Mouse (Mus musculus) hindbrain, embryonic 16.5 days (tissue): ENCODE data around the gene Gm49369. TPM values are rescaled to one million over a fixed set of nuclear protein-coding genes. Genes with fewer than 3 reads are reported as not detected.
A peak's percentile ranks its signal among the peaks of the same experiment; 100 is the strongest.

Experiments used
- ATAC-seq: fragments of 200-750 bp; cut with Nextera tagmentation; 2 replicates; pipeline ENCODE4 v1.8.0; 2017; ENCODE audit warnings: moderate TSS enrichment, moderate library complexity
- H3K27ac ChIP-seq: fragments of 300-500 bp; sonication (generic); 2 replicates; pipeline ENCODE4 v1.5.1; 2014; ENCODE audit warnings: low read depth, mild to moderate bottlenecking, control low read depth, low read length, moderate library complexity
- H3K27me3 ChIP-seq: fragments of 300-500 bp; sonication (generic); replicated peaks from 2 replicates; pipeline ENCODE4 v1.6.1; 2014; ENCODE audit warnings: low read length; ENCODE audit not compliant: control insufficient read depth, insufficient read depth
- H3K36me3 ChIP-seq: fragments of 300-500 bp; sonication (generic); 2 replicates; pipeline ENCODE4 v1.6.1; 2014; ENCODE audit warnings: mild to moderate bottlenecking, low read length, moderate library complexity, mixed read lengths; ENCODE audit not compliant: control insufficient read depth, insufficient read depth
- H3K4me1 ChIP-seq: fragments of 300-500 bp; sonication (generic); 2 replicates; pipeline ENCODE4 v1.6.1; 2014; ENCODE audit warnings: low read depth, low read length; ENCODE audit not compliant: control insufficient read depth, insufficient read depth
- H3K4me2 ChIP-seq: fragments of 300-500 bp; sonication (generic); 2 replicates; pipeline ENCODE4 v1.6.1; 2014; ENCODE audit warnings: mild to moderate bottlenecking, low read length, control low read depth, moderate library complexity
- H3K4me3 ChIP-seq: fragments of 300-500 bp; sonication (generic); 2 replicates; pipeline ENCODE4 v1.5.1; 2014; ENCODE audit warnings: mild to moderate bottlenecking, low read length, control low read depth, moderate library complexity
- H3K9ac ChIP-seq: fragments of 300-500 bp; sonication (generic); 2 replicates; pipeline ENCODE4 v1.6.1; 2014; ENCODE audit warnings: low read depth, mild to moderate bottlenecking, control low read depth, low read length, moderate library complexity
- H3K9me3 ChIP-seq: fragments of 300-500 bp; sonication (generic); 2 replicates; pipeline ENCODE4 v1.6.1; 2014; ENCODE audit warnings: mild to moderate bottlenecking, low read length, moderate library complexity; ENCODE audit not compliant: control insufficient read depth
- WGBS: fragments of 180-500 bp; shearing (Covaris S2); extraction: QIAGEN DNeasy Blood & Tissue Kit; methylation state at CpG from one replicate; pipeline ENCODE4 v1.1.7; 2014; 5-methylcytosine and 5-hydroxymethylcytosine counted together
- polyA plus RNA-seq: library from polyadenylated mRNA; unstranded; fragments of >200 nt; fragmentation: Nextera tagmentation; extraction: Ambion mirVana; gene quantifications from 2 replicates; pipeline ENCODE4 v1.2.1, GENCODE M21; 2015

Gene Gm49369
- polyA plus RNA-seq, 1 experiment from 2014 or later: 6.4 TPM

DNA sequence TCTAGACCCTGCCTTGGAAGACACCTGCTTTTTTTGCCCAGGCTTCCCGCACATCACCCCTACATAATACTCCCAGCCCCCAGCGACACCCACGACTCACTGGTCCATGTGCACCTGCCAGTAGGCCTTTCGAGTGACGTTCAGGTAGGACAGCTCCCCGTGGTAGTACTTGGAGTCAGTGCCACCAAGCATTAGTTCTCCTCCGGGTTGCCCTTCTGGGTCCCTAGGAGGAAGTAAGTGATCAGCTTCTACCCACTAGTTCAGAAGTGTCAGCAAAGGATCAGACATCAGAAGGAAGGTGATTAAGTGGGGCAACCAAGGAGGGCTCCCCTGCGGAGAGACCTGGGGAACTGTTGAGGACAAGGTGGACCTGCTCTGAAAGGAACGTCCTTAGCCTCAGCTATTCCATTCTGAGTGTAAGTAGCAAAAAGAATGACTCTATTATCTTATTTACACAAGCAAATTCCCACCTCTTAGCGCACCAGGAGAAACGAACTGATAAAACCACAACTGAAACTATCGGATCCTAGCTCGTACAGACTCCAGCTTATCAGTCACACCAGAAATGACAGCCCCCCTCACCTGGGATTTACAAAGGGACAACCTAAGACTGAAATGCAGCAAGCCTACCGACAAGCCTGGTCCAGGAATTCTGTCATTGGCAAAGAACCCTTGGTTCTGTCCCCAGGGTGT lies 5.1 kb downstream of the Gm49369 start:
- Histone ChIP-seq H3K27ac (no peak overlapping the region), H3K9me3 (no peaks in the 10 kb centered on the region), H3K9ac (no peak overlapping the region), H3K27me3 (peaks cover 11% of the 10 kb centered on the region), H3K4me1 (peaks cover 2% of the 10 kb centered on the region; the same call in 1 of the 2 replicates), H3K4me3 (no peak overlapping the region), H3K36me3 (peaks cover 58% of the 10 kb centered on the region), H3K4me2 (no peak overlapping the region)
- WGBS: 93% methylated on average over 14 of the region's 14 CpGs
- ATAC-seq: no peak

DNA sequence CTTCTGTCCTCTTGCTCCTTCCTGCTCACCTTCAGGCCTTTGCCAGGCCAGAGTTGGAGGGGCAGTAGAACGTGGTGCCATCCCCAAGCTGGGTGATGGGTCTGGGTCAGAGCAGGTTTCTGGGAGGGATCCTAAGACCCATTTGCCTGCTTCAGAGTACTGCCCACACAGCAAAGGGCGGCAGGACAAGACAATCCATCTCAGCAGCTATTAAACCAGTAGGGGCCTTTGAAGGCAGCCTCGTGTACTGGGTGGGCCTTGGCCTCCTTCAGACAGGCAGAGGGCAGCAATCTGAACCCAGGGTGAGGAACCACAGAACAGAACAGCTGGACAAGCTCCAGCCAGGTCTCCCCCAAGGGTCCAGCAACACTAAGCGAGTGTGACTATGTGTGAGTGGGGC lies 6.4 kb downstream of the Gm49369 start:
- H3K4me1 ChIP-seq: peaks cover 9% of the 10 kb centered on the region; the same call in 1 of the 2 replicates
- no peaks in the 10 kb centered on the region for H3K9me3 ChIP-seq
- peaks cover 45% of the 10 kb centered on the region for H3K36me3 ChIP-seq
- ATAC-seq: no peak
- no peak overlapping the region for H3K4me2 ChIP-seq
- H3K4me3 ChIP-seq: no peak overlapping the region
- 81% methylated on average over 4 of the region's 4 CpGs for WGBS
- H3K27me3 ChIP-seq: peaks cover 20% of the 10 kb centered on the region
- no peak overlapping the region for H3K27ac ChIP-seq
- no peak overlapping the region for H3K9ac ChIP-seq

DNA sequence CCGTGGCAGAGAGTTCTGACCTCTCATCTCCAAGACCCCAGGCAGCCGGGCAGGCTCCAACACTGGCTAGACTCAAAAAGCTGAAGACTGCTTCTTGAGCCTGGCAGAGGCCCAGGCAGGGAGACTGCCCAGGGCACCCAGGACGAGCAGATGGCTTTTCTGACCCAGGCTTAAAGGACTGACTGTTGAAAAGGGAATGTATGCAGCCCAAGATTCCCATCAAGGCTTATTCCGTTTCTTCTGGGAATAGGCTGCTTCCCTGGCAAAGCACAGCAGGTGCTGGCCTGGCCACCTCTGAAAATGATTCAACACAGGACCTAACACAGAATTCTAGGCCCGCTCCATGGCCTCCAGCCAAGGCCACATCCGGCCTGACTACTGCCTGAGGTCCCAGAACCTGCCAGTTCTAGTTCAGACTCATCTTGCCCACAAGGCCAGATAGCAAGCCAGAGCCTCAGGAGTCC lies 7.2 kb downstream of the Gm49369 start:
- H3K9me3 ChIP-seq: no peaks in the 10 kb centered on the region
- H3K9ac ChIP-seq: no peak overlapping the region
- H3K4me3 ChIP-seq: no peak overlapping the region
- H3K36me3 ChIP-seq: peaks cover 37% of the 10 kb centered on the region
- H3K27me3 ChIP-seq: peaks cover 28% of the 10 kb centered on the region
- 72% methylated on average over 6 of the region's 6 CpGs for WGBS
- no peak for ATAC-seq
- no peak overlapping the region for H3K4me2 ChIP-seq
- no peak overlapping the region for H3K27ac ChIP-seq
- peaks cover 9% of the 10 kb centered on the region; the same call in 1 of the 2 replicates for H3K4me1 ChIP-seq

DNA sequence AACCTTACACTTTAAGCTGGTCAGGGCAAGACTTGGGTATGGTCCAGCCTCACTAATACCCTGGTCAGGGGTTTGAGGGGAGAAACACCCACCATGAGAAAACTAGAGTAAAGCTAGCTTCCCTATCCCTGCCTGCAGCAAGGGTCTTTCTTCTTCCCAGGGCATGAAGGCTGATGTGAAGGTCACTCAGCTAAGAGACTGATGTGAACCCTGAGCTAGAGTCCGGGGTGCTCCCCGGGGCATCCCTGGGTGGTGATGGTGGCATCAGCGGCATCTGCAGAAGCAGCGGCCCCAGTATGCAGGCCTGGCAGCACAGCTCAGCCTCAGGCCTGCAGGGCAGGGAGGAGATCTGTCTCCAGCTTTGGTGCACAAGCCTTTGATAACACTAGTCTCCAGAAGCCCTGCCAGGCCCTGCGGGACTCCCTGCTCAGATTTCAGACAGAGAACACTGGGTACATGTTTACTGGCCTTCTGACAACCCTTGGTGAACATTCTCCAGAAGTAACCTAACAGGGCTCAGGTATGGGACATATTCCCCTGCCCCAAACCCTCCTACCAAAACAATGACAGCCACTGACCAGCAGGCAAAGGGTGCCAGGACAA lies 8.0 kb downstream of the Gm49369 start:
- no peak for ATAC-seq
- Histone ChIP-seq H3K36me3 (peaks cover 30% of the 10 kb centered on the region), H3K9ac (no peak overlapping the region), H3K4me3 (no peak overlapping the region), H3K27me3 (peaks cover 29% of the 10 kb centered on the region), H3K27ac (no peak overlapping the region), H3K4me2 (no peak overlapping the region), H3K4me1 (peaks cover 9% of the 10 kb centered on the region; the same call in 1 of the 2 replicates), H3K9me3 (no peaks in the 10 kb centered on the region)
- WGBS: 92% methylated on average over 5 of the region's 5 CpGs

DNA sequence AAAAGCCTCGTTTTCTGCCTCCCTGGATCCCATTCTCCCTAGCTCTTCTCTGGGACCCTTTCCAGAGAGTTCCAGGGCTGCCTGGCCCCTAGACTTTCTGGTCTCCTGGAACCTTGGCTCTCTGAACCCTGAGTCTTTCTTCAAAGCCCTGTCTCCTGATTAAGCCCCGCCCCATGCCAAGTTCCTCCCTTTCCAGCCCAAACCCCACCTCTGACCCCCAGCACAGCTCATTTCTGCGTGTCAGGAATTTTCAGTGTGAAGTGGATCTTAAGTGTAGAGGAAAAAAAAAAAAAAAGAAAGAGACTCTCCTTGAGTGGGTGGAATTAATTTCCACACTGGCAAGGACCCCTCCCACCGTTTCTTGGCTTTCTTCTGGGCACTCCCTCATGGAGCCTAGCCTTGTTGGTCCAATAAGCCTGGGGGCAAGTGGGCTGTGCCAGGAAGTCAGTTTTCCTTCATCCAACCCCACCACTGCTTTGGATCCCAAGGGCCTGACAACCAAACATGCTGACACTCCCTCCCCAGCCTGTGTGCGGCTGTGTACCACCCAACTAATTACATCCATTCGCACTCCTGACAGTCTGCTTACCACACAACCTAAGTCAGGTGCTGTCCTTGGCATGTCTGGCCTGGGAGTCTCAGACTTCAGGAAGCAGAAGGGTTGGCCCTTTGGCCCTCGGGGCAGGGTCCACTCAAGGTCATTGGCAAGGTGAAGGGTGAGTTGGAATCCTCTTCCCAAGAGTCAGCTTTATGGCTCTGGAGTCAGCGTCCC lies 8.6 kb downstream of the Gm49369 start, which contains the start of gene Ifitm10:
Gene Ifitm10, minus strand, starts transcription at position 113 of the 772 bp plus-strand sequence.
- Histone ChIP-seq H3K27me3 (peaks cover 29% of the 10 kb centered on the region), H3K4me2 (peak within 1 kb of the TSS; percentile 89), H3K4me3 (no peak within 1 kb of the TSS; the same call in 1 of the 2 replicates), H3K27ac (no peak within 1 kb of the TSS), H3K9ac (no peak within 1 kb of the TSS), H3K4me1 (peaks cover 9% of the 10 kb centered on the region; the same call in 1 of the 2 replicates), H3K9me3 (no peaks in the 10 kb centered on the region), H3K36me3 (peaks cover 23% of the 10 kb centered on the region)
- 70% methylated on average over 8 of the region's 8 CpGs for WGBS
- no peak for ATAC-seq

DNA sequence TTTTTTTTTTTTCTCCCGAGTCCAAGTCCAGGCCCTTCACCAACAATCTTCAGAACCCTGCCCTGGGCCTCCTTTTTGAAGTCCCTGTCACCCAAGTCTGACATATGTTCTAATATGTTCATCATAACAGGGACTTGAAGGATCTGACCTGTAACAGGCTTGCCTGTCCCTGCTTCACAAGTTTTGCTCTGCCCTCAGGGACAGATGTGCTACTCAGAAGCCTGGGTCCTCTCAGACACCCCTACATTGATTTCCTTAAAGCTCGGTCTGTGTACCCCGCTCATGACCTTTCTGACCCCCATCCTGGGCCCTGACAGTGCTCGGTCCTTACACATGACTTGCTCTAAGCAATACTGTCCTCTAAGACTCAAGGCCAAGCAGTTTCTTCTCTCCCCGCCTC lies 9.4 kb downstream of the Gm49369 start:
- 70% methylated on average over 5 of the region's 5 CpGs for WGBS
- Histone ChIP-seq H3K27ac (no peak overlapping the region), H3K4me3 (no peak overlapping the region), H3K9ac (no peak overlapping the region), H3K36me3 (peaks cover 18% of the 10 kb centered on the region), H3K4me2 (no peak overlapping the region), H3K9me3 (no peaks in the 10 kb centered on the region), H3K27me3 (peaks cover 29% of the 10 kb centered on the region), H3K4me1 (peaks cover 9% of the 10 kb centered on the region; the same call in 1 of the 2 replicates)
- no peak for ATAC-seq

DNA sequence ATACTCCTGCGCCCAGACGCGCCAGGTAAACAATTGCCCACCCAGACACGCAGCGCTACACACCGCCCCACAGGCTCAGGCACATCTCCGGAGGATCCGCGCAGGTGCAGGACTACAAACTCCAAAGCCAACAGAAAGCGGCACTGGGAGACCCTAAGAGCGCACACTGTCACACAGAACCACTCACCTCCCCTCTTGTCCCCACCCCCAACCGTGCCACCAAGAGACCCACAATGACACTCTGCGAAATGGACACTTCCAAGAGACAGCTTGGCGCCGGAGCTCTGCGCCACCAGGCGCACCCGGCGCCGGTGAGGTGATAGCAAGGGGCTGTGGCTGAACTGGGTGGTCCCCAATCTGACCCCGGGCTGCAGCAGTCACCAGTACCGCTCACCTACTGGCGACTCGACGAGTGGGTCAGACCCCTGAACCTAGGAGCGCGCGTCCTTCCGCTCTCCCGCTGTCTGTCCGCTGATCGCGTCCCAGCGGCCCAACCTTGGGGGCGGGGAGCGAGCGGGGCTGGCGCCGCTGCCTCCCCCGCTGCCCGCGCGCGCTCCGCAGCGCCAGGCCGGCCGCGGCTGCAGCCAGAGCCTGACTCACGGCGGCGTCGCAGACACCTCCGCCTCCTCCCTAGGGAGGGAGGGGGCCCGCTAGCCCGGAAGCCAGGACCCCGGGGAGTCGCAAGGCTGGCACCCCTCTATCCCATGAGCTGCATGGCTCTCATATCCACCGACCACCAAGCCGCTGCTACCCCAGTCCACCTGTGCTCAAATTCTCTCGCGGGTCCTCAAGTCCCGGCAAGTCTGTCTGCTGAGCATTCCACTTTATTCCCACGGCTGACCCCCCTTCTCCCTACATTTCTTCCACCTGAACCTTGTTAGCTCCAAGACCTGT lies 10.5 kb downstream of the Gm49369 start:
- H3K4me3 ChIP-seq: peak overlapping the region; percentile 54
- H3K9ac ChIP-seq: peak overlapping the region; percentile 67
- WGBS: 2% methylated on average over 52 of the region's 64 CpGs
- peak overlapping the region; percentile 89 for H3K4me2 ChIP-seq
- H3K27ac ChIP-seq: no peak overlapping the region
- H3K9me3 ChIP-seq: no peaks in the 10 kb centered on the region
- H3K27me3 ChIP-seq: peaks cover 29% of the 10 kb centered on the region
- H3K4me1 ChIP-seq: peaks cover 9% of the 10 kb centered on the region; the same call in 1 of the 2 replicates
- ATAC-seq: peak; percentile 35; the same call in 1 of the 2 replicates
- peaks cover 11% of the 10 kb centered on the region; the same call in 1 of the 2 replicates for H3K36me3 ChIP-seq

DNA sequence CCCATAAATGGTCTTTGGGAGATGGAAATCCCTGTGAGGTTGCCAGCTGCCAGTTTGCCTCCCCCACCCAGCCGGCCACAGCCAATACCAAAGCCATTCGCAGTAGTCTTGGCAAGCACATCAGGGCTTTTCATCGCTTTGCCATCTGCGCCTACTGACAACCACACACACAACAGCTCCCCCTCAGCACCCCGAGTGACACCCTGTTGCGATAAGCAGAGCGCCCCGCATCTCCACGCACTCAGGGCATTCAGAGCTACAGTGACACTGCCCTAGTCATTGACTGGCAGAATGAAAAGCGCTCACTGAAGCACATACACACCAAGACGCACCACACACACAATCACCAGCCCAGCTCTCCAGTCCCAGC lies 11.1 kb downstream of the Gm49369 start:
- peaks cover 6% of the 10 kb centered on the region; the same call in 1 of the 2 replicates for H3K36me3 ChIP-seq
- H3K9me3 ChIP-seq: no peaks in the 10 kb centered on the region
- H3K27me3 ChIP-seq: peaks cover 29% of the 10 kb centered on the region
- H3K27ac ChIP-seq: no peak overlapping the region
- no peak for ATAC-seq
- 28% methylated on average over 11 of the region's 11 CpGs for WGBS
- peak overlapping the region; percentile 67 for H3K9ac ChIP-seq
- H3K4me1 ChIP-seq: peaks cover 9% of the 10 kb centered on the region; the same call in 1 of the 2 replicates
- H3K4me3 ChIP-seq: peak overlapping the region; percentile 54
- peak overlapping the region; percentile 89 for H3K4me2 ChIP-seq
